19 mouse cellular contexts compared by ENCODE assay signal in the genomic region with DNA sequence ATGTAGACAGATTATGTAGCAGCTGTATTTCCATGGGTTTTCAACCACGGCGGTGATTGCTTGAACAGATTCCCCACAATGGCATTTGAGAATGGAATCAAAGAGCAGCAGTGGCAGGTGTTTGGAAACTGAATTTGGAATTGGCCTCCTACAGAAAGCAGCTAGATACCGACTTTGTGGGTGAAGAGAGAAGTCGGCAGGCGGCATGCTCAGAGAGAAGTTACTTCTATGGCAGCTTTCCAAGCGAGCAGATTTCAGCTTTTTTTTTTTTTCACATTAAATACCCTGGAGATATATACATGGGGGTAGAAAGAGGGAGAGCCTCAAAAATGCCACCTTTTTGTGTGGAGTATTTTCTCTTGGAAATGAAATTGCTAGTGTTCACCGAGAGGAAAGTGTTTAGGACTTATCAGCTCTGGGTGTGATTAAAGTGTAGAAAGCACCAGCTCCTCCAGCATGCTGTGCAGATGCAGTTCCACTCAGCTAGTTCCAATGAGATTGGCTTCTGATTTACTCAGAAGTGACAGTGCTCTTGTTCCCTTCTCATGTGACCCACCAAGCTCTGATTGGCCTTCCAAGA.
DNase-seq lines count a peak whose midpoint lies in the region; ATAC-seq and TF ChIP-seq lines count a peak whose summit lies in the region.
"Had no signal": no experiment of that assay in that cellular context is flagged by ENCODE, and none has a peak within 500 bp of the region (broad histone marks: within the 10 kb centered on the region; RNA-seq: fewer than 3 reads in every experiment).

No protein-coding gene starts in this region.

- 56% methylated on average over 7 of the region's 7 CpGs for WGBS in forebrain, postnatal 0 days
- WGBS in forebrain, embryonic 13.5 days = 81% methylated on average over 7 of the region's 7 CpGs

- no peaks in the 10 kb centered on the region for H3K36me3 ChIP-seq in forebrain, postnatal 0 days (ENCODE audit: insufficient read depth)
- H3K36me3 ChIP-seq in forebrain, embryonic 13.5 days (ENCODE audit: poor library complexity, severe bottlenecking) = no peaks in the 10 kb centered on the region
- H3K36me3 ChIP-seq: embryonic facial prominence, embryonic 10.5 days; liver, embryonic 15.5 days; midbrain, embryonic 12.5 days; stomach, embryonic 15.5 days had no signal

- ATAC-seq in forebrain, postnatal 0 days = peak; percentile 53; the same call in 1 of the 2 replicates
- ATAC-seq in forebrain, embryonic 13.5 days = no peak
- ATAC-seq: Patski had no signal

- peak; percentile 54 for DNase-seq in forebrain, postnatal 0 days
- DNase-seq in layer of hippocampus, adult 11-12 months (ENCODE audit: low spot score) = peak; percentile 66
- peak; percentile 45 to 46 for DNase-seq in left cerebral cortex, adult 2 months (ENCODE audit: extremely low spot score in 1 of 2, low spot score in 2 of 2)
- DNase-seq in right cerebral cortex, postnatal 25 days = peak; percentile 67
- DNase-seq in urinary bladder, adult 2 months (ENCODE audit: low spot score) = no peak
- DNase-seq in thymus, postnatal 4 days = no peak
- DNase-seq in liver = no peak
- DNase-seq: cerebellum, postnatal 10 days; gastrocnemius, postnatal 36 days; heart, postnatal 14 days; lung, postnatal 4 days; thymus, postnatal 14 days had no signal

- no peak overlapping the region for H3K27ac ChIP-seq in forebrain, postnatal 0 days (ENCODE audit: low read depth, low read length)
- no peak overlapping the region for H3K27ac ChIP-seq in forebrain, embryonic 13.5 days
- H3K27ac ChIP-seq in left cerebral cortex, adult 2 months = peak overlapping the region; percentile 32; the same call in 1 of the 2 replicates
- H3K27ac ChIP-seq: embryonic facial prominence, embryonic 10.5 days; liver, embryonic 15.5 days; midbrain, embryonic 12.5 days; stomach, embryonic 15.5 days had no signal

- no peaks in the 10 kb centered on the region for H3K4me1 ChIP-seq in forebrain, postnatal 0 days (ENCODE audit: insufficient read depth)
- H3K4me1 ChIP-seq in forebrain, embryonic 13.5 days = no peaks in the 10 kb centered on the region
- H3K4me1 ChIP-seq: embryonic facial prominence, embryonic 10.5 days; liver, embryonic 15.5 days; midbrain, embryonic 12.5 days; stomach, embryonic 15.5 days had no signal

- no peak overlapping the region for H3K4me2 ChIP-seq in forebrain, postnatal 0 days (ENCODE audit: low read depth)
- no peak overlapping the region for H3K4me2 ChIP-seq in forebrain, embryonic 13.5 days
- H3K4me2 ChIP-seq: liver, embryonic 15.5 days; midbrain, embryonic 12.5 days; stomach, embryonic 15.5 days had no signal

- no peaks in the 10 kb centered on the region for H3K27me3 ChIP-seq in forebrain, postnatal 0 days (ENCODE audit: insufficient read depth, low read length)
- H3K27me3 ChIP-seq in forebrain, embryonic 13.5 days = no peaks in the 10 kb centered on the region
- H3K27me3 ChIP-seq: liver, embryonic 15.5 days; midbrain, embryonic 12.5 days; Patski; stomach, embryonic 15.5 days had no signal

- no peak overlapping the region for H3K9ac ChIP-seq in forebrain, postnatal 0 days
- no peak overlapping the region for H3K9ac ChIP-seq in forebrain, embryonic 13.5 days
- H3K9ac ChIP-seq: liver, embryonic 15.5 days; midbrain, embryonic 12.5 days; stomach, embryonic 15.5 days had no signal

- intact Hi-C loops in left cerebral cortex, adult 2 months (cut with DNase I) = loop anchor here (1.0 to 5.0 kb wide), 4 partner anchors 92 to 252 kb away; no protein-coding TSS in a partner anchor

- H3K4me3 ChIP-seq in forebrain, postnatal 0 days (ENCODE audit: low read depth, low read length) = no peak overlapping the region
- no peak overlapping the region for H3K4me3 ChIP-seq in forebrain, embryonic 13.5 days
- H3K4me3 ChIP-seq in left cerebral cortex, adult 2 months = no peak overlapping the region
- H3K4me3 ChIP-seq: embryonic facial prominence, embryonic 10.5 days; liver, embryonic 15.5 days; midbrain, embryonic 12.5 days; myocyte; stomach, embryonic 15.5 days had no signal

- no peak for TF ChIP-seq CTCF in forebrain, postnatal 0 days (IDR thresholded peaks at IDR 0.05; ENCODE audit: low read depth)
- TF ChIP-seq CTCF in left cerebral cortex, adult 2 months (IDR thresholded peaks at IDR 0.05) = no peak

- H3K9me3 ChIP-seq in forebrain, postnatal 0 days (ENCODE audit: low read length) = no peaks in the 10 kb centered on the region
- no peaks in the 10 kb centered on the region for H3K9me3 ChIP-seq in forebrain, embryonic 13.5 days (replicated peaks)
- H3K9me3 ChIP-seq: embryonic facial prominence, embryonic 10.5 days; liver, embryonic 15.5 days; midbrain, embryonic 12.5 days; stomach, embryonic 15.5 days had no signal

Comparison
In these comparisons a context has a peak if more than half of its experiments do, and no peak if none do; other contexts are left out.
1. DNase-seq: peak in forebrain, postnatal 0 days (single experiment), layer of hippocampus, adult 11-12 months (single experiment), left cerebral cortex, adult 2 months (2 of 2) and right cerebral cortex, postnatal 25 days (single experiment); none in urinary bladder, adult 2 months (single experiment), thymus, postnatal 4 days (single experiment) and liver (single experiment).